Mouse (Mus musculus) urinary bladder, postnatal 14 days (tissue): ENCODE data around the gene Ces1b.

Experiments used
- DNase-seq: peaks from one replicate; pipeline ENCODE4 v3.0.0; 2021; ENCODE audit warnings: low spot score

The Ces1b gene

DNA sequence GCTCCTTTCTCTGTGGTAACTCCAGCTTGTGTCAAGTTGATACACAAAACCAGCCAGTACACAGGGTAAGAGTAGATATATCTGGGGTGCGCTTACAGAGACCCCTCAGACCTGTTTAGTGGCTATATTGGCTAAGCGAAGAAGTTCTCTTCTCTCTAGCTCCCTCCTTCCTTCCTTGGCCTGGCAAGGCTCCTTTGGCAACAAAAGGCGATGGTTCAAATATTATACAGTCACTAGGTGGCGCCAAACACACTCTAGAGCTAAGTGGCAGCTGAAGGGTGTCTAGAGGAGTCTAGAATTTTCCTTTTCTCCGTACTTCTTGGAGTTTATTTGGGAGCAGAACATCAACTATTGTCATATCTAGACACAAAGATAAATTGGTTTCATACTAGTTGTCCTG, 69.5 kb downstream of the Ces1b start:
- peak; percentile 38 for DNase-seq
